Mouse (Mus musculus): Measurements from ENCODE around the gene Sdk1. TPM values are rescaled to one million over a fixed set of nuclear protein-coding genes. Genes with fewer than 3 reads are reported as not detected.
"Not testable (repeated sequence)": the region's sequence is repeated elsewhere in the genome, so short reads cannot be mapped to it uniquely, and the experiment has no call there.

Gene Sdk1
- polyA plus RNA-seq, 1 experiment = 1.6 TPM

- Histone ChIP-seq H3K4me3 (ENCODE audit: control insufficient read depth, insufficient read depth, low read length) (no peak overlapping the region), H3K27ac (ENCODE audit: control insufficient read depth, insufficient read depth, low read length) (no peak overlapping the region), H3K4me1 (replicated peaks; ENCODE audit: control insufficient read depth, insufficient read depth, low read length) (no peaks in the 10 kb centered on the region), H3K36me3 (ENCODE audit: control insufficient read depth, insufficient read depth, low read length) (no peaks in the 10 kb centered on the region), H3K27me3 (ENCODE audit: control insufficient read depth, insufficient read depth, low read length) (no peaks in the 10 kb centered on the region)
- 98% methylated on average over 4 of the region's 4 CpGs for WGBS
- no peak for DNase-seq
- TF ChIP-seq POLR2A (IDR thresholded peaks at IDR 0.05; ENCODE audit: control insufficient read depth, extremely low read depth, insufficient read depth, low read length, poor library complexity) (no peak), CTCF (IDR thresholded peaks at IDR 0.05; ENCODE audit: borderline replicate concordance, control insufficient read depth, extremely low read depth, insufficient read depth, low read length, poor library complexity) (no peak)
Observed at GRCm38 (mm10) chr5:141625401-141625800, 384.1 kb downstream of the Sdk1 start.

- Histone ChIP-seq H3K27ac (ENCODE audit: control insufficient read depth, insufficient read depth, low read length) (no peak overlapping the region), H3K36me3 (ENCODE audit: control insufficient read depth, insufficient read depth, low read length) (no peaks in the 10 kb centered on the region), H3K4me1 (replicated peaks; ENCODE audit: control insufficient read depth, insufficient read depth, low read length) (no peaks in the 10 kb centered on the region), H3K27me3 (ENCODE audit: control insufficient read depth, insufficient read depth, low read length) (no peaks in the 10 kb centered on the region), H3K4me3 (ENCODE audit: control insufficient read depth, insufficient read depth, low read length) (no peak overlapping the region)
- TF ChIP-seq CTCF (IDR thresholded peaks at IDR 0.05; ENCODE audit: borderline replicate concordance, control insufficient read depth, extremely low read depth, insufficient read depth, low read length, poor library complexity) = no peak
- no peak for TF ChIP-seq POLR2A (IDR thresholded peaks at IDR 0.05; ENCODE audit: control insufficient read depth, extremely low read depth, insufficient read depth, low read length, poor library complexity)
- DNase-seq = no peak
- WGBS = 96% methylated on average over 5 of the region's 5 CpGs
Observed at GRCm38 (mm10) chr5:141631641-141632040, 390.4 kb downstream of the Sdk1 start.

GRCm38 (mm10) chr5:141633271-141633670 lies 392.0 kb downstream of the Sdk1 start:
- Histone ChIP-seq H3K27ac (ENCODE audit: control insufficient read depth, insufficient read depth, low read length) (no peak overlapping the region), H3K36me3 (ENCODE audit: control insufficient read depth, insufficient read depth, low read length) (no peaks in the 10 kb centered on the region), H3K4me3 (ENCODE audit: control insufficient read depth, insufficient read depth, low read length) (no peak overlapping the region), H3K27me3 (ENCODE audit: control insufficient read depth, insufficient read depth, low read length) (no peaks in the 10 kb centered on the region), H3K4me1 (replicated peaks; ENCODE audit: control insufficient read depth, insufficient read depth, low read length) (no peaks in the 10 kb centered on the region)
- DNase-seq = no peak
- 68% methylated on average over 4 of the region's 4 CpGs for WGBS
- TF ChIP-seq CTCF (IDR thresholded peaks at IDR 0.05; ENCODE audit: borderline replicate concordance, control insufficient read depth, extremely low read depth, insufficient read depth, low read length, poor library complexity) (no peak), POLR2A (IDR thresholded peaks at IDR 0.05; ENCODE audit: control insufficient read depth, extremely low read depth, insufficient read depth, low read length, poor library complexity) (no peak)

GRCm38 (mm10) chr5:141636406-141636805 lies 395.1 kb downstream of the Sdk1 start:
- no peaks in the 10 kb centered on the region for H3K4me1 ChIP-seq (replicated peaks; ENCODE audit: control insufficient read depth, insufficient read depth, low read length)
- no peak overlapping the region for H3K27ac ChIP-seq (ENCODE audit: control insufficient read depth, insufficient read depth, low read length)
- no peaks in the 10 kb centered on the region for H3K27me3 ChIP-seq (ENCODE audit: control insufficient read depth, insufficient read depth, low read length)
- 91% methylated on average over 11 of the region's 11 CpGs for WGBS
- no peaks in the 10 kb centered on the region for H3K36me3 ChIP-seq (ENCODE audit: control insufficient read depth, insufficient read depth, low read length)
- no peak overlapping the region for H3K4me3 ChIP-seq (ENCODE audit: control insufficient read depth, insufficient read depth, low read length)
- TF ChIP-seq POLR2A (IDR thresholded peaks at IDR 0.05; ENCODE audit: control insufficient read depth, extremely low read depth, insufficient read depth, low read length, poor library complexity) = no peak
- no peak for DNase-seq

- WGBS = 72% methylated on average over 3 of the region's 3 CpGs
- not testable (repeated sequence) for H3K4me3 ChIP-seq (ENCODE audit: control insufficient read depth, insufficient read depth, low read length); H3K27me3 ChIP-seq (ENCODE audit: control insufficient read depth, insufficient read depth, low read length); H3K27ac ChIP-seq (ENCODE audit: control insufficient read depth, insufficient read depth, low read length); H3K36me3 ChIP-seq (ENCODE audit: control insufficient read depth, insufficient read depth, low read length); H3K4me1 ChIP-seq (replicated peaks; ENCODE audit: control insufficient read depth, insufficient read depth, low read length); DNase-seq
Observed at GRCm38 (mm10) chr5:141637054-141637453, 395.8 kb downstream of the Sdk1 start.

GRCm38 (mm10) chr5:141645671-141646070 lies 404.4 kb downstream of the Sdk1 start:
- Histone ChIP-seq H3K4me3 (ENCODE audit: control insufficient read depth, insufficient read depth, low read length) (no peak overlapping the region), H3K27ac (ENCODE audit: control insufficient read depth, insufficient read depth, low read length) (no peak overlapping the region)
- WGBS = 88% methylated on average over 5 of the region's 5 CpGs

GRCm38 (mm10) chr5:141646621-141647020 lies 405.3 kb downstream of the Sdk1 start:
- WGBS = 76% methylated on average over 2 of the region's 2 CpGs
- H3K27me3 ChIP-seq (ENCODE audit: control insufficient read depth, insufficient read depth, low read length) = no peaks in the 10 kb centered on the region
- H3K4me1 ChIP-seq (replicated peaks; ENCODE audit: control insufficient read depth, insufficient read depth, low read length) = no peaks in the 10 kb centered on the region
- no peak overlapping the region for H3K4me3 ChIP-seq (ENCODE audit: control insufficient read depth, insufficient read depth, low read length)
- no peak overlapping the region for H3K27ac ChIP-seq (ENCODE audit: control insufficient read depth, insufficient read depth, low read length)
- no peak for TF ChIP-seq CTCF (IDR thresholded peaks at IDR 0.05; ENCODE audit: borderline replicate concordance, control insufficient read depth, extremely low read depth, insufficient read depth, low read length, poor library complexity)
- H3K36me3 ChIP-seq (ENCODE audit: control insufficient read depth, insufficient read depth, low read length) = no peaks in the 10 kb centered on the region
- DNase-seq = no peak

More at GRCm38 (mm10) chr5:141645671-141646070, 404.4 kb downstream of the Sdk1 start:
- no peak for DNase-seq
- Histone ChIP-seq H3K36me3 (ENCODE audit: control insufficient read depth, insufficient read depth, low read length) (no peaks in the 10 kb centered on the region), H3K4me1 (replicated peaks; ENCODE audit: control insufficient read depth, insufficient read depth, low read length) (no peaks in the 10 kb centered on the region), H3K27me3 (ENCODE audit: control insufficient read depth, insufficient read depth, low read length) (no peaks in the 10 kb centered on the region)
- TF ChIP-seq POLR2A (IDR thresholded peaks at IDR 0.05; ENCODE audit: control insufficient read depth, extremely low read depth, insufficient read depth, low read length, poor library complexity) (no peak), CTCF (IDR thresholded peaks at IDR 0.05; ENCODE audit: borderline replicate concordance, control insufficient read depth, extremely low read depth, insufficient read depth, low read length, poor library complexity) (no peak)
